Mouse (Mus musculus): ENCODE data around the gene Phactr4.

DNA sequence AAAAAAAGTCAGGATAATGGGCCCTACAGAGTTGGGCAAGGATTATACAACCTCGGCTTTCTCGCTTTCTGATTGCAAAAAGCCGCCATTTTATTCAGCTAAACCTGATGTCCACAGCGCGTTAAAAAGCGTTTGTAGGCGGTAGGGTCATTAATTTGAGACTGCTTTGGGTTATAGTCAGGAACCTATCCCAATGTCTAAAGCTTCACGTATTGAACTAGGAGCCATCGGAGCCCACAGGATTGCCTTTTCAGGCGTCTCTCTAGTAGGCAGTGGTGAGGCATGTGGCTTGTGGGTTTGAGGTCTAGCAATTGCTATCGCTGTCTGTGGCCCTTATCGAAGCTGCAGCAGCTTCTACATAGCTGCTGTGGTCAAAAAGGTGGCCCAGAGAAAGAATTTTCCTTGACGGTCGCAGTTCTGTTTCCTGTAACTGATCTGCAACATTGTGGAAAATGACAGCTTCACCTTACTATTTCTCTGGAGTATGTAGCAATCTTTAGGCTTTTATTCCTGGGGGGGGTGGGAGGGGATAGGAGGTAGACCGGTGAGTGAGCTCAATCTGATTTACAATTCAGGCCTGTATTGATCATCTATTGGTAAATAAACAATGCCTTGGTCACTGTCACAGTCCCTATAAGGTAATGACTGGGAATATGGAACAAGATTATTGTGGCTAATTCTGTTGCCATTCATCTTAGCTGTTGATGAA, 113.0 kb downstream of the Phactr4 start:
- TF ChIP-seq CTCF (IDR thresholded peaks at IDR 0.05; ENCODE audit: low read depth), result no peak
- TF ChIP-seq EP300 (IDR thresholded peaks at IDR 0.05; ENCODE audit: low read depth), result no peak

Data from heart, postnatal 0 days (tissue).